Mouse (Mus musculus): ENCODE results near the gene Grsf1. TPM values are rescaled to one million over a fixed set of nuclear protein-coding genes. Genes with fewer than 3 reads are reported as not detected.

Gene Grsf1
- polyA plus RNA-seq (2014; fragmentation: Nextera tagmentation; extraction: Ambion mirVana): 62.1 and 73.5 TPM in 2 replicates

DNA sequence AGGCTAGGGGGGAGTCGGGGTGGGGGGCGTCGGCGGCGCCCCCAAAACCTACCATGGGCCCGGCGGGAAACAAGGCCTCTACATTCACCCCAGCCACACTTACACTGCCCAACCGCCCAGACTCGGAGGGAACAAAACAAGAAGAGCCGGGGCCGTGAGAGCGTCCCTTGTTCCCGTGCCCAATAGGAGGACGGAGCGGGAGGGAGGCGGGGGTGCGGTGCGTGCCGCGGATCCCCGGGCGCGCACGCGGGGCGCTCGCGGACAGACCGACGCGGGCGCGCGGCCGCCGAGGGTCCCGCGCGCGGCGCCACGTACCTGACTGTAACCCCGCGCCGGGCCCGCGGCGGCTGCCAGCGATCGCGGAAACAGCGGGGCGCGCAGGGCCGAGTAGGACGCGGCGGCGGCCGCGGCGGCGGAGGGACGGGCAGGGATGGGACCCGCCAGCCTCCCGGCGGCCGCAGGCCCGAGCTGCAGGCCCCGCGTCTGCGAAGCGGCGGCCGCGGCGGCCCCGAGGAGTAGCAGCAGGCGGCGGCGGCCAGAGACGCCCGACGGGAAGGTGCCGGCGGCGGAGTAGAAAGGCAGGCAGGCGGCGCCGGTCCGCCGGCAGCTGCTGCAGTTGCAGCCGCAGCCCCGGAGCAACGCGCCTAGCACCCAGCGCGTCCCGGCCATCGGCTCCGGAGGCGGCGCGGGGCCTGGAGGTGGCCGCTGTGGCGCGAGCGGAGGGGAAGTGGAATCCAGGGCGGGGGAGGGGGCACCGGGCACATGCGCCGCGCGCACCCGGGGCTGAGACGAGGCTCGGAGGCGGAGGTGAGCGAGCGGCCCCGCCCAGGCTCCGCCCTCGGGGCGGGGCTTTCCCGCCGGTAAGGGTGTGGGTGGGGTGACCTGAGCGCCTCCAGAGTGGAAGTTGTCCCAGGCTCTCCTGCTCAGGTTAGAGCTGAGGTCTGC lies at the start of gene Grsf1:
Gene Grsf1 (minus strand): TSS at position 729 of the 945 bp plus-strand sequence.
- Histone ChIP-seq H3K27ac (ENCODE audit: low read depth, low read length) (peak within 1 kb of the TSS; percentile 97), H3K4me2 (ENCODE audit: low read depth, low read length) (peak within 1 kb of the TSS; percentile 61), H3K4me1 (ENCODE audit: control insufficient read depth, insufficient read depth, low read length) (peaks cover 20% of the 10 kb centered on the region), H3K4me3 (ENCODE audit: low read depth, low read length) (peak within 1 kb of the TSS; percentile 92), H3K9ac (replicated peaks; ENCODE audit: low read depth, low read length) (peak within 1 kb of the TSS; percentile 98), H3K9me3 (ENCODE audit: control insufficient read depth, low read length) (no peaks in the 10 kb centered on the region), H3K36me3 (ENCODE audit: control insufficient read depth, insufficient read depth, low read length) (no peaks in the 10 kb centered on the region), H3K27me3 (ENCODE audit: control insufficient read depth, insufficient read depth, low read length) (no peaks in the 10 kb centered on the region)
- WGBS: under 1% methylated on average over 99 of the region's 127 CpGs
- ATAC-seq (ENCODE audit: low read depth): peak; percentile 92

DNA sequence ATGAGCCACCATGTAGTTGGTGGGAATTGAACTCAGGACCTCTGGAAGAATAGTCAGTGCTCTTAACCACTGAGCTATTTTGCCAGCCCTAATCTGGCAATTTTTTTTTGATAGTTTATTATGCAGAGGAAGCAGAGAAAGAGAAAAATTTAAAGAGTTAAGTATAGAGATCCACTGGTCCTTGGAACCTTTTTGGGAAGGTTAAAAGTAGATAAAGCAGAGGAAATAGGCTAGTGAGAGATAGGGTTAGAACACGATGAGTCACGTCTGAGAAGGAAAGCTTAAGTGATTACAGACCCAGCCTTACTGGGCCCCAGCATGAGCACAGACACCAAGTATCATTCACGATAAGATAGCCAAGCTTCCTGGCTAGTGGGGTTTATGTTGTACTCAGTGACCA lies 48.1 kb upstream of the Grsf1 start:
- ATAC-seq (ENCODE audit: low read depth): no peak
- Histone ChIP-seq H3K9me3 (ENCODE audit: control insufficient read depth, low read length) (no peaks in the 10 kb centered on the region), H3K27ac (ENCODE audit: low read depth, low read length) (no peak overlapping the region), H3K36me3 (ENCODE audit: control insufficient read depth, insufficient read depth, low read length) (no peaks in the 10 kb centered on the region), H3K4me3 (ENCODE audit: low read depth, low read length) (no peak overlapping the region), H3K4me2 (ENCODE audit: low read depth, low read length) (no peak overlapping the region), H3K27me3 (ENCODE audit: control insufficient read depth, insufficient read depth, low read length) (no peaks in the 10 kb centered on the region), H3K9ac (replicated peaks; ENCODE audit: low read depth, low read length) (no peak overlapping the region), H3K4me1 (ENCODE audit: control insufficient read depth, insufficient read depth, low read length) (peaks cover 11% of the 10 kb centered on the region)
- 77% methylated on average over 3 of the region's 3 CpGs for WGBS

DNA sequence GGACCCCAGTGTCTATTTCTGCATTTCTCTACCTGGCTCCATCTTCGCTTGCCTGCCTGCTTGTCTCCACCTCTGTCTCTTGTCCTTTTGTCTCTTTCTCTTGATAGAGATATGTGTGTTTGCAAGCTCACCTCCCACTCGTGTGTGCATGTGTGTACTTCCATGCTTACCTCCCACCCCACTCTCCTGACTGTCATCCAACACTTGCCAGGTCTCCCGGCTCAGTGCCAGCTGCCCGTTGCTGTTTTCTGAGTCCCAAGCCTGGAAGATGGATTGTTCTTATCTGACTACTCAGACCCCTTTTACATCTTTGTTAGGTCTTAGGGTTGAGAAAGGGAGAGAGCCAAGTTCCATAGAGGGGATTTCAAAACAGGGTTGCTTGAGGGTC lies 46.2 kb upstream of the Grsf1 start:
- peak overlapping the region; percentile 74 for H3K9ac ChIP-seq (replicated peaks; ENCODE audit: low read depth, low read length)
- no peaks in the 10 kb centered on the region for H3K9me3 ChIP-seq (ENCODE audit: control insufficient read depth, low read length)
- H3K4me2 ChIP-seq (ENCODE audit: low read depth, low read length): peak overlapping the region; percentile 71
- H3K4me3 ChIP-seq (ENCODE audit: low read depth, low read length): peak overlapping the region; percentile 97
- WGBS: 17% methylated on average over 4 of the region's 4 CpGs
- no peaks in the 10 kb centered on the region for H3K36me3 ChIP-seq (ENCODE audit: control insufficient read depth, insufficient read depth, low read length)
- no peak for ATAC-seq (ENCODE audit: low read depth)
- no peak overlapping the region for H3K27ac ChIP-seq (ENCODE audit: low read depth, low read length)
- H3K27me3 ChIP-seq (ENCODE audit: control insufficient read depth, insufficient read depth, low read length): no peaks in the 10 kb centered on the region
- peaks cover 11% of the 10 kb centered on the region for H3K4me1 ChIP-seq (ENCODE audit: control insufficient read depth, insufficient read depth, low read length)

GRCm38 (mm10) chr5:88721565-88722212 lies 45.7 kb upstream of the Grsf1 start:
- H3K4me2 ChIP-seq (ENCODE audit: low read depth, low read length): peak overlapping the region; percentile 71
- H3K9me3 ChIP-seq (ENCODE audit: control insufficient read depth, low read length): no peaks in the 10 kb centered on the region
- ATAC-seq (ENCODE audit: low read depth): peak; percentile 26
- H3K27ac ChIP-seq (ENCODE audit: low read depth, low read length): peak overlapping the region; percentile 91; the same call in 1 of the 2 replicates
- H3K9ac ChIP-seq (replicated peaks; ENCODE audit: low read depth, low read length): peak overlapping the region; percentile 74
- peaks cover 11% of the 10 kb centered on the region for H3K4me1 ChIP-seq (ENCODE audit: control insufficient read depth, insufficient read depth, low read length)
- no peaks in the 10 kb centered on the region for H3K36me3 ChIP-seq (ENCODE audit: control insufficient read depth, insufficient read depth, low read length)
- 1% methylated on average over 31 of the region's 31 CpGs for WGBS
- H3K27me3 ChIP-seq (ENCODE audit: control insufficient read depth, insufficient read depth, low read length): no peaks in the 10 kb centered on the region
- H3K4me3 ChIP-seq (ENCODE audit: low read depth, low read length): peak overlapping the region; percentile 97

DNA sequence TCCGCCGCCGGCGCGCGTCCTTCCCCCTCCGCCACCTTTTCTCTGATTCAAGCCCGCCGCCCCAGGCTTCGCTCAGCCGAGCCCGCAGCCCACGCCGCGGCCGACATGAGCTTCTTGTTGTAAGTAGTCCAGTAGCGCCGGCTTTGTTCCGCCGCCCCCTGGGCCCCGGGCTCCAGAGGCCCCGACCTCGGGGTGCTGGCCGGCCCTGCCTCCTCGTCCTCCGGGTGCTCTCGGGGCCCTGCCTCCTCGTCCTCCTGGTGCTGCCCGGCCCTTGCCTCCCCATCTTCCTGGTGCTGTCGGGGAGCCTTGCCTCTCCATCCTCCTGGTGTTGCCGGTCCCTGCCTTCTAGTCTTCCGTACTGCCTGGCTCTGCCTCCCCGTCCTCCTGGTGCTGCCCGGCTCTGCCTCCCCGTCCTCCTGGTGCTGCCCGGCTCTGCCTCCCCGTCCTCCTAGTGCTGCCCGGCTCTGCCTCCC lies 45.1 kb upstream of the Grsf1 start:
- Histone ChIP-seq H3K4me1 (ENCODE audit: control insufficient read depth, insufficient read depth, low read length) (peaks cover 11% of the 10 kb centered on the region), H3K4me2 (ENCODE audit: low read depth, low read length) (peak overlapping the region; percentile 71), H3K4me3 (ENCODE audit: low read depth, low read length) (peak overlapping the region; percentile 97), H3K9ac (replicated peaks; ENCODE audit: low read depth, low read length) (peak overlapping the region; percentile 74), H3K27me3 (ENCODE audit: control insufficient read depth, insufficient read depth, low read length) (no peaks in the 10 kb centered on the region), H3K9me3 (ENCODE audit: control insufficient read depth, low read length) (no peaks in the 10 kb centered on the region), H3K36me3 (ENCODE audit: control insufficient read depth, insufficient read depth, low read length) (no peaks in the 10 kb centered on the region), H3K27ac (ENCODE audit: low read depth, low read length) (peak overlapping the region; percentile 91)
- WGBS: 1% methylated on average over 38 of the region's 38 CpGs
- ATAC-seq (ENCODE audit: low read depth): peak; percentile 80

GRCm38 (mm10) chr5:88720116-88721002 lies 44.4 kb upstream of the Grsf1 start, which contains the start of gene Mob1b:
TSS of gene Mob1b (plus strand) at chr5:88720855.
- H3K36me3 ChIP-seq (ENCODE audit: control insufficient read depth, insufficient read depth, low read length): no peaks in the 10 kb centered on the region
- H3K9me3 ChIP-seq (ENCODE audit: control insufficient read depth, low read length): no peaks in the 10 kb centered on the region
- peak within 1 kb of the TSS; percentile 97 for H3K4me3 ChIP-seq (ENCODE audit: low read depth, low read length)
- H3K4me2 ChIP-seq (ENCODE audit: low read depth, low read length): peak within 1 kb of the TSS; percentile 71
- ATAC-seq (ENCODE audit: low read depth): peak; percentile 96
- H3K27ac ChIP-seq (ENCODE audit: low read depth, low read length): peak within 1 kb of the TSS; percentile 91
- peaks cover 11% of the 10 kb centered on the region for H3K4me1 ChIP-seq (ENCODE audit: control insufficient read depth, insufficient read depth, low read length)
- WGBS: under 1% methylated on average over 54 of the region's 54 CpGs
- H3K27me3 ChIP-seq (ENCODE audit: control insufficient read depth, insufficient read depth, low read length): no peaks in the 10 kb centered on the region
- H3K9ac ChIP-seq (replicated peaks; ENCODE audit: low read depth, low read length): peak within 1 kb of the TSS; percentile 74

GRCm38 (mm10) chr5:88716983-88717382 lies 41.0 kb upstream of the Grsf1 start:
- no peak overlapping the region for H3K9ac ChIP-seq (replicated peaks; ENCODE audit: low read depth, low read length)
- WGBS: 92% methylated on average over 2 of the region's 2 CpGs
- no peak for ATAC-seq (ENCODE audit: low read depth)
- H3K4me2 ChIP-seq (ENCODE audit: low read depth, low read length): no peak overlapping the region
- no peaks in the 10 kb centered on the region for H3K4me1 ChIP-seq (ENCODE audit: control insufficient read depth, insufficient read depth, low read length)
- no peak overlapping the region for H3K4me3 ChIP-seq (ENCODE audit: low read depth, low read length)
- no peak overlapping the region for H3K27ac ChIP-seq (ENCODE audit: low read depth, low read length)
- H3K9me3 ChIP-seq (ENCODE audit: control insufficient read depth, low read length): no peaks in the 10 kb centered on the region
- no peaks in the 10 kb centered on the region for H3K36me3 ChIP-seq (ENCODE audit: control insufficient read depth, insufficient read depth, low read length)
- no peaks in the 10 kb centered on the region for H3K27me3 ChIP-seq (ENCODE audit: control insufficient read depth, insufficient read depth, low read length)

DNA sequence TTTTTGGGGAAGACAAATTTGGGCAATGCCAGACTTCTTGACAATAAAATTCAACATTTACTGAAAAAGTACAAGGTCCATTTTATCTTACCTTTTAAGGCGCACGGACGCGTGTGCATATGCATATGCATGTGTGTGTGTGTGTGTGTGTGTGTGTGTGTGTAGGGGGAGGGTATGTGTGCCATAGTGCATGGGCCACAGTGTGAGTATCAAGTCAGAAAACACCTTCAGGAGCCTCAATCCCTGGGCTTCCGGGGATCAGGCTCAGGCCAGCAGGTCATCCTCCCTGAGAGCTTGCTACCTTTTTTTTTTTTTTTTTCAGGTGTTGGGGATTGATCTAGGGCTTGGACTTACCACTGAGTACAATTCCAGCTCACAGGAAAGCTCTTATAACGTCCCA lies 36.4 kb upstream of the Grsf1 start:
- no peaks in the 10 kb centered on the region for H3K36me3 ChIP-seq (ENCODE audit: control insufficient read depth, insufficient read depth, low read length)
- ATAC-seq (ENCODE audit: low read depth): no peak
- no peaks in the 10 kb centered on the region for H3K4me1 ChIP-seq (ENCODE audit: control insufficient read depth, insufficient read depth, low read length)
- no peak overlapping the region for H3K27ac ChIP-seq (ENCODE audit: low read depth, low read length)
- WGBS: 83% methylated on average over 6 of the region's 6 CpGs
- H3K9ac ChIP-seq (replicated peaks; ENCODE audit: low read depth, low read length): no peak overlapping the region
- no peak overlapping the region for H3K4me2 ChIP-seq (ENCODE audit: low read depth, low read length)
- H3K27me3 ChIP-seq (ENCODE audit: control insufficient read depth, insufficient read depth, low read length): no peaks in the 10 kb centered on the region
- no peaks in the 10 kb centered on the region for H3K9me3 ChIP-seq (ENCODE audit: control insufficient read depth, low read length)
- H3K4me3 ChIP-seq (ENCODE audit: low read depth, low read length): no peak overlapping the region

All from neural tube, embryonic 14.5 days (tissue).